Mouse (Mus musculus) intestine, embryonic 14.5 days (tissue): ENCODE data around the gene Tmem50b. TPM values are rescaled to one million over a fixed set of nuclear protein-coding genes. Genes with fewer than 3 reads are reported as not detected.
A peak's percentile ranks its signal among the peaks of the same experiment; 100 is the strongest.

ENCODE experiments used
- ATAC-seq: fragments of 200-750 bp; cut with Nextera tagmentation; replicated peaks from 2 replicates; pipeline ENCODE4 v1.8.0; 2017; ENCODE audit warnings: low read depth, moderate number of reproducible peaks, moderate TSS enrichment, moderate library complexity; ENCODE audit not compliant: low FRiP score, low TSS enrichment
- DNase-seq: peaks from one replicate; pipeline ENCODE4 v3.0.0-alpha.2; 2018; ENCODE audit warnings: low spot score
- H3K27ac ChIP-seq: fragments of 300-500 bp; sonication (generic); 2 replicates; pipeline ENCODE4 v1.5.1; 2014; ENCODE audit warnings: low read depth, mild to moderate bottlenecking, control low read depth
- H3K27me3 ChIP-seq: fragments of 300-500 bp; sonication (generic); replicated peaks from 2 replicates; pipeline ENCODE4 v1.6.1; 2014; ENCODE audit warnings: low read length, control low read depth; ENCODE audit not compliant: control insufficient read depth, insufficient read depth
- H3K36me3 ChIP-seq: fragments of 300-500 bp; sonication (generic); 2 replicates; pipeline ENCODE4 v1.6.1; 2014; ENCODE audit warnings: low read length, control low read depth; ENCODE audit not compliant: control insufficient read depth, insufficient read depth
- H3K4me1 ChIP-seq: fragments of 300-500 bp; sonication (generic); replicated peaks from 2 replicates; pipeline ENCODE4 v1.6.1; 2014; ENCODE audit warnings: low read length, control low read depth, mixed read lengths; ENCODE audit not compliant: control insufficient read depth, insufficient read depth
- H3K4me2 ChIP-seq: fragments of 300-500 bp; sonication (generic); 2 replicates; pipeline ENCODE4 v1.6.1; 2014; ENCODE audit warnings: low read length
- H3K4me3 ChIP-seq: fragments of 300-500 bp; sonication (generic); 2 replicates; pipeline ENCODE4 v1.5.1; 2014; ENCODE audit warnings: low read depth, low read length, control low read depth, mixed read lengths
- H3K9ac ChIP-seq: fragments of 300-500 bp; sonication (generic); 2 replicates; pipeline ENCODE4 v1.6.1; 2014; ENCODE audit warnings: mild to moderate bottlenecking, low read length
- H3K9me3 ChIP-seq: fragments of 300-500 bp; sonication (generic); 2 replicates; pipeline ENCODE4 v1.6.1; 2016; ENCODE audit warnings: low read length, control low read depth; ENCODE audit not compliant: control insufficient read depth
- WGBS: fragments of 180-500 bp; shearing (Covaris S2); extraction: QIAGEN DNeasy Blood & Tissue Kit; methylation state at CpG from one replicate; pipeline ENCODE4 v1.1.7; 2014; 5-methylcytosine and 5-hydroxymethylcytosine counted together
- polyA plus RNA-seq: library from polyadenylated mRNA; unstranded; fragments of >200 nt; fragmentation: Nextera tagmentation; extraction: Ambion mirVana; gene quantifications from 2 replicates; pipeline ENCODE4 v1.2.1, GENCODE M21; 2014

The Tmem50b gene
- polyA plus RNA-seq, 1 experiment from 2014 or later, result 31.1 TPM

- WGBS, result 73% methylated on average over 8 of the region's 8 CpGs
- no peak for DNase-seq
- Histone ChIP-seq H3K4me3 (no peak overlapping the region), H3K9me3 (no peaks in the 10 kb centered on the region), H3K27me3 (no peaks in the 10 kb centered on the region), H3K4me1 (peaks cover 12% of the 10 kb centered on the region), H3K36me3 (peaks cover 32% of the 10 kb centered on the region), H3K9ac (no peak overlapping the region), H3K27ac (no peak overlapping the region), H3K4me2 (no peak overlapping the region)
- peak; percentile 23; the same call in 1 of the 2 replicates for ATAC-seq
Measured at GRCm38 (mm10) chr16:91555017-91555605, 42.5 kb downstream of the Tmem50b start.

DNA sequence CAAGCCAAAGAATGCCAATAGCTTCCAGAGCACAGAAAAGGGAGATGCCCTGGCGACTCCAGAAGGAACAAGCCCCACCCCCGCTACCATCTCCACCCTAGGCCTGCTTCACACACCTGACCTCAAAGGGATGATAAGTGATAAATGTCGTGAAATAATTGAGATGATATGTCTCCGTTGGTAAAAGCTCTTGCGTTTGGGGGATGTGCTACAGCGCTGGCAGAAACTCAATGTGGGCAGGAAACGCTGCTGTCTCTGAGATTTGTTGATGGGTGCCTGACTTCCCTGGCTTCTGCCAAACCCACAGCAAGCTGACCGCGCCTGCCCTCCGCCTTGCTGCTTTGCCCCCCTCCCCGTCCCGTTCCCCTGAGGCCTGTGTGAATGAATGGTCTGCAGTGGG lies 44.0 kb downstream of the Tmem50b start:
- 34% methylated on average over 12 of the region's 12 CpGs for WGBS
- H3K4me1 ChIP-seq, result peaks cover 18% of the 10 kb centered on the region
- H3K36me3 ChIP-seq, result peaks cover 19% of the 10 kb centered on the region
- H3K9me3 ChIP-seq, result no peaks in the 10 kb centered on the region
- H3K27me3 ChIP-seq, result no peaks in the 10 kb centered on the region
- DNase-seq (no peak), ATAC-seq (no peak)
- no peak overlapping the region for H3K27ac ChIP-seq
- H3K4me3 ChIP-seq, result no peak overlapping the region
- no peak overlapping the region for H3K9ac ChIP-seq
- no peak overlapping the region for H3K4me2 ChIP-seq

GRCm38 (mm10) chr16:91552072-91552471 lies 45.5 kb downstream of the Tmem50b start:
- WGBS, result 42% methylated on average over 9 of the region's 9 CpGs
- no peaks in the 10 kb centered on the region for H3K27me3 ChIP-seq
- no peak for ATAC-seq
- no peak for DNase-seq
- H3K4me2 ChIP-seq, result no peak overlapping the region
- H3K27ac ChIP-seq, result 0 out of 2 replicates have a peak overlapping the region, but pooled peaks have one; percentile 39
- 0 out of 2 replicates have a peak, but pooled peaks cover 9% of the 10 kb centered on the region for H3K36me3 ChIP-seq
- H3K9ac ChIP-seq, result no peak overlapping the region
- no peaks in the 10 kb centered on the region for H3K9me3 ChIP-seq
- H3K4me3 ChIP-seq, result no peak overlapping the region
- H3K4me1 ChIP-seq, result peaks cover 26% of the 10 kb centered on the region

DNA sequence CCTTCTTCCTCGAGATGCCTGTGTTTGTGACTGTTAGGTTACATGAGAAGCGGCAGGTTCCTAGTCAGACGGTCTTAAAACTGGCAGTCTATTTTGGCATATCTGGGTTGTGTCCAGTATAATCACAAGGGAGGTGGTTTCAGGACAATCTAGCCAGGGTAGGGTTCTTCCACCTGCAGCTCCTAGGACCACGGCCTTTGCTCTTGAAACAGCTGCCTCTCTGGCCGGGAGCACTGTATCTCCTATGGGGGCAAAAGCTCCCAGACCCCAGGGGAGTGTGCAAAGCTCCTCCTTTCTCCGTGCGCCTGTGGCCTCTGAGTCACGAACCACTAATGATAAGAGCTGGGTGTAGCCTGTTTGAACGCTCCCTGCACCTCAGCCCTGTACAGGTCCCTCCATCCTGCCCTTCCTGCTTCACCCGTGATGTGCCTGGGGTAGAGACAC lies 46.5 kb downstream of the Tmem50b start:
- Histone ChIP-seq H3K9ac (no peak overlapping the region), H3K4me1 (peaks cover 26% of the 10 kb centered on the region), H3K27ac (peak overlapping the region; percentile 38; the same call in 1 of the 2 replicates), H3K27me3 (no peaks in the 10 kb centered on the region), H3K4me3 (no peak overlapping the region), H3K36me3 (0 out of 2 replicates have a peak, but pooled peaks cover 9% of the 10 kb centered on the region), H3K9me3 (no peaks in the 10 kb centered on the region), H3K4me2 (no peak overlapping the region)
- WGBS, result 67% methylated on average over 10 of the region's 10 CpGs
- peak; percentile 53 for ATAC-seq
- DNase-seq, result no peak

GRCm38 (mm10) chr16:91549616-91550015 lies 48.0 kb downstream of the Tmem50b start:
- Histone ChIP-seq H3K27ac (no peak overlapping the region; the same call in 1 of the 2 replicates), H3K4me2 (peak overlapping the region; percentile 82; the same call in 1 of the 2 replicates), H3K36me3 (no peaks in the 10 kb centered on the region), H3K9me3 (no peaks in the 10 kb centered on the region), H3K27me3 (no peaks in the 10 kb centered on the region), H3K9ac (no peak overlapping the region), H3K4me3 (no peak overlapping the region), H3K4me1 (peaks cover 34% of the 10 kb centered on the region)
- DNase-seq (no peak), ATAC-seq (no peak)
- WGBS, result 71% methylated on average over 5 of the region's 5 CpGs

DNA sequence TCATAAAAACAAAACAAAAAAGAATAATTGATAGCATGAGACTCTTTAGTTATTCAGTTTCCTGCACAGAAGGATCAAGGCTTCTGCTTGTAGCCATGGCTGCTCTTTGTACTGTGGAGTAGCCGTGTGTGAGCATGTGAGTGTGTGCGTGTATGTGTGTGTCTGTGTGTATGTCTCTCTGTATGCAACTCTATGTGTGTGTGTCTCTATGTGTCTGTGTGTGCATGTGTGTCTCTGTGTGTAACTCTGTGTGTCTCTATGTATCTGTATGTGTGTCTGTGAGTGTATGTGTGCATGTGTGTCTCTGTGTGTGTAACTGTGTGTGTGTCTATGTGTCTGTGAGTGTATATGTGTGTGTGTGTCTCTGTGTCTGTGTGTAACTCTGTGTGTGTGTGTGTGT lies 48.6 kb downstream of the Tmem50b start:
- 72% methylated on average over 2 of the region's 2 CpGs for WGBS
- no peak for DNase-seq
- Histone ChIP-seq H3K27ac (no peak overlapping the region), H3K9ac (peak overlapping the region; percentile 18; the same call in 1 of the 2 replicates), H3K27me3 (no peaks in the 10 kb centered on the region), H3K4me2 (peak overlapping the region; percentile 82), H3K4me3 (peak overlapping the region; percentile 95), H3K4me1 (peaks cover 31% of the 10 kb centered on the region), H3K9me3 (no peaks in the 10 kb centered on the region), H3K36me3 (no peaks in the 10 kb centered on the region)
- ATAC-seq, result no peak

- ATAC-seq, result no peak
- Histone ChIP-seq H3K9ac (peak overlapping the region; percentile 18; the same call in 1 of the 2 replicates), H3K4me2 (peak overlapping the region; percentile 82), H3K4me1 (peaks cover 28% of the 10 kb centered on the region), H3K9me3 (no peaks in the 10 kb centered on the region), H3K4me3 (peak overlapping the region; percentile 95), H3K27ac (0 out of 2 replicates have a peak overlapping the region, but pooled peaks have one; percentile 22), H3K27me3 (no peaks in the 10 kb centered on the region), H3K36me3 (no peaks in the 10 kb centered on the region)
- WGBS, result 34% methylated on average over 5 of the region's 5 CpGs
- DNase-seq, result no peak
Measured at GRCm38 (mm10) chr16:91548586-91548985, 49.0 kb downstream of the Tmem50b start.

DNA sequence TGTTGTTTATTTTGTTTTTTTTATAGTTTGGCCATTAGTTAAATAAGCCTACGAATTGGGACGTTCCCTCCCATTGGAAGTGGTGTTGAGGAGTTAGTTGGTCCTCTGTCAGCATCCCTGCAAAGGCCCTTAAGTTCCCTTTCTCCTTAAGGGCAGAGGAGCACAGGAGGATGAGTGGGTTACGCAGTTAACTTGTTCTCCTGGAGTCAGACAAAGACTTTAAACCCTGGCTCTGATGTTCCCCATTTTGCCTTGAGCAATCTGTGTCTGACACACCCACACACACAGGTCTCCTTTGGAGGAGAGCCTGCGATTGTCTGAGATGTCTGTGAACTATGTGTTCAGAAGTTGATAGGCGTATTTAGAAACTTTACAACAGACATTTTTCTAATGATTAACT lies 49.6 kb downstream of the Tmem50b start:
- no peak overlapping the region for H3K27ac ChIP-seq
- no peaks in the 10 kb centered on the region for H3K27me3 ChIP-seq
- no peaks in the 10 kb centered on the region for H3K36me3 ChIP-seq
- H3K4me3 ChIP-seq, result peak overlapping the region; percentile 95
- H3K4me2 ChIP-seq, result peak overlapping the region; percentile 82
- DNase-seq (no peak), ATAC-seq (no peak)
- H3K4me1 ChIP-seq, result peaks cover 22% of the 10 kb centered on the region
- H3K9ac ChIP-seq, result no peak overlapping the region; the same call in 1 of the 2 replicates
- WGBS, result 40% methylated on average over 5 of the region's 5 CpGs
- no peaks in the 10 kb centered on the region for H3K9me3 ChIP-seq
